Mouse (Mus musculus): ENCODE data around the gene Pars2. TPM values are rescaled to one million over a fixed set of nuclear protein-coding genes. Genes with fewer than 3 reads are reported as not detected.
A peak's percentile ranks its signal among the peaks of the same experiment; 100 is the strongest.

Pars2 gene
- polyA plus RNA-seq, 1 experiment: 10.6 TPM

DNA sequence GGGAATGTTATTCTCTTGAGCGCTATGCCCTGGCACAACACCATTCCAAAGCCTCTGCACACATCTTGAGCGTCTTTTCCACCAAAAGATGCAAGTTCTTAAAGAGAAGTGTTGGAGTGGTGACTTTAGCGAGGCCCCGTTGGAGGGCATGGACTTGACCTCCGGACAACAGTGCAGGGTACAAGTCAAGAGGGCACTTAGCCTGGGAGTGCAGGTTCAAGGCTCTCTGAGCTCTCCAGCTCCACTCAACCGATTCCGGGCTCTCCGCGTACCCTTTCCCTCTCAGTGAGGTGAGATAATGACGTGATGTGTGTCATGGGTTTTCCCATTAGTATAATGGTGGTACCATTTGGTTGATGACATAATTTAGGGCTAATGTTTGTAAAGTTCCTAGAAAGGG is 26.6 kb upstream of the Pars2 start:
- H3K4me3 ChIP-seq (ENCODE audit: insufficient read depth, low read depth, low read length): no peak overlapping the region
- H3K4me1 ChIP-seq (ENCODE audit: control insufficient read depth, insufficient read depth, low read length): peaks cover 19% of the 10 kb centered on the region
- H3K27me3 ChIP-seq (replicated peaks; ENCODE audit: control insufficient read depth, insufficient read depth, low read length): no peaks in the 10 kb centered on the region
- H3K27ac ChIP-seq (ENCODE audit: insufficient read depth, low read depth, low read length): no peak overlapping the region
- WGBS: 81% methylated on average over 10 of the region's 10 CpGs
- H3K36me3 ChIP-seq (ENCODE audit: control insufficient read depth, insufficient read depth, low read length): no peaks in the 10 kb centered on the region
- TF ChIP-seq CTCF (conservative IDR thresholded peaks at IDR 0.05; ENCODE audit: insufficient read depth, insufficient read length, low read depth, low read length): no peak
- no peak for TF ChIP-seq POLR2A (IDR thresholded peaks at IDR 0.05; ENCODE audit: low read depth, low read length)
- peak; percentile 50 for DNase-seq

DNA sequence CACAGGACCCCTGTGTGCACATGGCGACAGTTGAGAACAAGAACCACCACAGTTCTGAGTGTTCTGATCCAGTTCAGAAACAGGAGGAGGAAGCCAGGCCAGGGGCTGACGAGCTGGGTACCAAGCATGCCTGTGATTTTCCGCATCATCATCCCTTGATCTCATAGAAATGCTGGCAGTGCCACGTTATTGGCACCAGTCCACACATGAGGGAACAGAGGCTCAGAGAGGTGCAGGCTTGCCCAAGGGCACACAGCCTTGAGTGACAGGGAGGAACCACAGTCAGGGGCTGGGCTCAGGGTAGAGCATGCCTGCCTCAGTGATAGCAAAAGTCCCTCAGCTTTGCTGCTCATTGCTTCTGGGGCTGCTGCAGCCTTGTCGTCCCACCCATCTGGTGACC is 23.1 kb upstream of the Pars2 start:
- Histone ChIP-seq H3K36me3 (ENCODE audit: control insufficient read depth, insufficient read depth, low read length) (no peaks in the 10 kb centered on the region), H3K27me3 (replicated peaks; ENCODE audit: control insufficient read depth, insufficient read depth, low read length) (no peaks in the 10 kb centered on the region), H3K27ac (ENCODE audit: insufficient read depth, low read depth, low read length) (no peak overlapping the region), H3K4me1 (ENCODE audit: control insufficient read depth, insufficient read depth, low read length) (peaks cover 30% of the 10 kb centered on the region), H3K4me3 (ENCODE audit: insufficient read depth, low read depth, low read length) (no peak overlapping the region)
- DNase-seq: peak; percentile 44
- TF ChIP-seq CTCF (conservative IDR thresholded peaks at IDR 0.05; ENCODE audit: insufficient read depth, insufficient read length, low read depth, low read length) (no peak), POLR2A (IDR thresholded peaks at IDR 0.05; ENCODE audit: low read depth, low read length) (no peak)
- 65% methylated on average over 5 of the region's 5 CpGs for WGBS

DNA sequence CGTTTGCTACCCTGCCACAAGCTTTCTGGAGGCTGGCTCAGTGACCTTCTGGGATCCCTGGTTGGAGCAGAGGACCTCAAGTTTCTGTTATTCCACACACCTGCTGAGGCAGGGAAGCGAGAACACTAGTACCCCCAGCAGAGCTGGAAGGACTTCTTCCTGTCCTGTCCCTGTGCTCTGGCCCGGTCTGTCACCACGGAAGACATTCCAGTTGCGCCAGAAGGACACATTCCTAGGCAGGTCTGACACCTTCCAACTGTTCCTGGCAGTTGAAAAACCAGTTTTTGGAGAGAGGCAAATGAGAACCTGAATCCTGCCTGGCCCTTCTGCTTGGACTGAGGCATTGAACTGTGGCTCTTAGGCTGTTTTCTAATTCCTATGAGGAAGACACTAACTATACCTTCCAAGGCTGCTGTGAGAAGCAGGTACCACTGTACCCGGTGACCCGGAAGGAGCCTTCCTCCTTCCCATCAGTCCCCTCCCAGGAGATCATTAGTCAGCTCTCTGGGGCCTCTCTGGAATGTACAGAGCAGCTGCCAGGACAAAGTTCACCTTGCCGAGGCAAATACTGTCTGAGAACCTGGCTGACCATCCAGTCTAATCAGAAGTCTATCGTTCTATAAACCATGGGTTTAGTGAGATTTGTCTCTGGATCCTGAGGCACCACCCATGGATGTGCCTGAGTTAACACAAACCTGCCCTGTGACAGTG is 22.1 kb upstream of the Pars2 start:
- Histone ChIP-seq H3K36me3 (ENCODE audit: control insufficient read depth, insufficient read depth, low read length) (no peaks in the 10 kb centered on the region), H3K4me3 (ENCODE audit: insufficient read depth, low read depth, low read length) (no peak overlapping the region), H3K27me3 (replicated peaks; ENCODE audit: control insufficient read depth, insufficient read depth, low read length) (no peaks in the 10 kb centered on the region), H3K4me1 (ENCODE audit: control insufficient read depth, insufficient read depth, low read length) (peaks cover 30% of the 10 kb centered on the region), H3K27ac (ENCODE audit: insufficient read depth, low read depth, low read length) (peak overlapping the region; percentile 69)
- WGBS: 18% methylated on average over 9 of the region's 9 CpGs
- TF ChIP-seq POLR2A (IDR thresholded peaks at IDR 0.05; ENCODE audit: low read depth, low read length): no peak
- TF ChIP-seq CTCF (conservative IDR thresholded peaks at IDR 0.05; ENCODE audit: insufficient read depth, insufficient read length, low read depth, low read length): no peak
- DNase-seq: peak; percentile 86

DNA sequence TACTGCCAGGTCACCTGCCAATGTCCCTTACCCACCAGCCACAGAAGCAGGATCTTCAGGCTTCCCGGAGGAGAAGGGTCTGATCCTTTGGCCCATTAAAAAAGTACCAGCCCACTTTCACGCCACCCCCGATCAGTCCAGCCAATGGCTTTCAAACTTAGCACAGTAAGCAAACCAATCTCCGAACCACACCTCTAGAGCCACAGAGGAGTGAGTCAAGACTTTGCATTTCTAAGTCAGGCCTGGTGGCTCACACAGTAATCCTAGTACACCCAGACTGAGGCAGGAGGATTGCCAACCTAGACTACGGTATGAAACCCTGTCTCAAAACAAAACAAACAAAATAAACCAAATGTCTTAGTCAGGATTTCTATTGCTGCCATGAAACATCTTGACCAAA is 21.5 kb upstream of the Pars2 start:
- no peak for DNase-seq
- Histone ChIP-seq H3K27ac (ENCODE audit: insufficient read depth, low read depth, low read length) (peak overlapping the region; percentile 69), H3K36me3 (ENCODE audit: control insufficient read depth, insufficient read depth, low read length) (no peaks in the 10 kb centered on the region), H3K27me3 (replicated peaks; ENCODE audit: control insufficient read depth, insufficient read depth, low read length) (no peaks in the 10 kb centered on the region), H3K4me3 (ENCODE audit: insufficient read depth, low read depth, low read length) (no peak overlapping the region), H3K4me1 (ENCODE audit: control insufficient read depth, insufficient read depth, low read length) (peaks cover 30% of the 10 kb centered on the region)
- TF ChIP-seq POLR2A (IDR thresholded peaks at IDR 0.05; ENCODE audit: low read depth, low read length) (no peak), CTCF (conservative IDR thresholded peaks at IDR 0.05; ENCODE audit: insufficient read depth, insufficient read length, low read depth, low read length) (no peak)
- WGBS: 42% methylated on average over 5 of the region's 5 CpGs

DNA sequence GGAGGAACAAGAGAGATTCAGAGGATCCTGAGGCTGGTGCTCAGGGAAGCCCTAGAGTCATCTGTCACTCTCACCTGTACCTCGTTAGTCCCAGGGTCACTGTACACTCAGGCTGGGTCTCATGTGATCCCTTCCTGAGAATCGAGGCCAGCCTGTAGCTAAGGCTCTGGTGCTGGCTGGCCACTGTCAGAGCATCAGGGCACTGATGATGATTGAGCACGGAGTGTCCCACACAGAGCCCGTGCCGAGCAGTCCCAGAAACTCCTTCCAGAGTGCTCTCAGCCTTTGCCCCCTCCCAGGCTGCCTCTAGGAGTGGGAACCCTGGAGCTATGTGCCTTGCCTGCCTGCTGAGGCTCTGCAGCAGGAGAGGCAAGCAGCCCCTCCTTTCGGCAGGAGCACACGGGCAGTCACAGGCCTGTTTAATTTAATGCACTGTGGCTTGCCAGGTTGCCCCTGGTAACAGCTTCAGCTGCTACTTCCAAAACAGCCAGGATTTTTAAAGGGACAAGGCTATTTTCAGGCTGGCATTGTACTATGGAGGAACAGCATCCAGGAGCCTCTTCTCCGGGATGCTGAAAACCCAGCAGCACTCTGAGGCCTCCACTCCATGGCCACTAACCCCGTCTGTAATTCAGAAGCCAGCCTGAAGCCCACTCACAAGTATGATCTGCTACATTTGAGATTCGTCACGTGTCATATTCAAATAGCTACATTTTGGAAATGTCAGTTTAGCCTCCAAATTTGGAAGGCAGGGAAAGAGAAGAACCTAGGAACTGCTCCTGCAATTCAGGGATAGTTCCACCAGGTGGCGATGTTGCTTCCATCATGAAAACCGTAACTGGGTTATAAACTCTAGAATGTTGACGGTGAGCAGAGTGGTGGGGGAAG is 20.3 kb upstream of the Pars2 start:
- Histone ChIP-seq H3K27ac (ENCODE audit: insufficient read depth, low read depth, low read length) (no peak overlapping the region), H3K36me3 (ENCODE audit: control insufficient read depth, insufficient read depth, low read length) (no peaks in the 10 kb centered on the region), H3K4me1 (ENCODE audit: control insufficient read depth, insufficient read depth, low read length) (peaks cover 30% of the 10 kb centered on the region), H3K4me3 (ENCODE audit: insufficient read depth, low read depth, low read length) (no peak overlapping the region), H3K27me3 (replicated peaks; ENCODE audit: control insufficient read depth, insufficient read depth, low read length) (no peaks in the 10 kb centered on the region)
- 17% methylated on average over 14 of the region's 14 CpGs for whole genome bisulfite sequencing
- no peak for TF ChIP-seq POLR2A (IDR thresholded peaks at IDR 0.05; ENCODE audit: low read depth, low read length)
- TF ChIP-seq CTCF (conservative IDR thresholded peaks at IDR 0.05; ENCODE audit: insufficient read depth, insufficient read length, low read depth, low read length): peak; percentile 52
- DNase-seq: peak; percentile 68

DNA sequence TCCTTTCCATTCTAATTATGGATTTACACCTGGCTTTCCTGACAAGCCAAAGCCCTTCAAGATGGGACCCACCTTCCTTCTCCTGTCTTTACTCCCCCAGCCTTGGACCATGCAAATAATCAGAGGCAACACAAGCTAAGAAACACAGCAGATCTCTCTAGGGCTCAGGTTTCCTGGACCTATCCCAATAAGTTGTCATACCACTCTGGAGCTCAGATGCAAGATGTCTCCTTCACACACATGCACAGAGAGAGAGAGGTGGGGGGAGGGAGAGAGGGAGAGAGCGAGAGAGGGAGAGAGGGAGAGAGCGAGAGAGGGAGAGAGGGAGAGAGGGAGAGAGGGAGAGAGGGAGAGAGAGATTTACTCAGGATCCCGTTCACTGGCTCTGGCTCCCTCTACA is 18.6 kb upstream of the Pars2 start:
- H3K4me1 ChIP-seq (ENCODE audit: control insufficient read depth, insufficient read depth, low read length): peaks cover 30% of the 10 kb centered on the region
- H3K27me3 ChIP-seq (replicated peaks; ENCODE audit: control insufficient read depth, insufficient read depth, low read length): no peaks in the 10 kb centered on the region
- no peaks in the 10 kb centered on the region for H3K36me3 ChIP-seq (ENCODE audit: control insufficient read depth, insufficient read depth, low read length)
- no peak overlapping the region for H3K27ac ChIP-seq (ENCODE audit: insufficient read depth, low read depth, low read length)
- 33% methylated on average over 1 of the region's 3 CpGs for WGBS
- no peak overlapping the region for H3K4me3 ChIP-seq (ENCODE audit: insufficient read depth, low read depth, low read length)
- DNase-seq: no peak
- TF ChIP-seq POLR2A (IDR thresholded peaks at IDR 0.05; ENCODE audit: low read depth, low read length) (no peak), CTCF (conservative IDR thresholded peaks at IDR 0.05; ENCODE audit: insufficient read depth, insufficient read length, low read depth, low read length) (no peak)

All from kidney, adult 2 months (tissue).